Mouse (Mus musculus): ENCODE measurements at regions not wholly inside any gene's neighbourhood (a gene's known extent, or its start where the extent isn't known, plus 50 kb on each side); places are given as distances from the start of the nearest gene placed in this dataset.

DNA sequence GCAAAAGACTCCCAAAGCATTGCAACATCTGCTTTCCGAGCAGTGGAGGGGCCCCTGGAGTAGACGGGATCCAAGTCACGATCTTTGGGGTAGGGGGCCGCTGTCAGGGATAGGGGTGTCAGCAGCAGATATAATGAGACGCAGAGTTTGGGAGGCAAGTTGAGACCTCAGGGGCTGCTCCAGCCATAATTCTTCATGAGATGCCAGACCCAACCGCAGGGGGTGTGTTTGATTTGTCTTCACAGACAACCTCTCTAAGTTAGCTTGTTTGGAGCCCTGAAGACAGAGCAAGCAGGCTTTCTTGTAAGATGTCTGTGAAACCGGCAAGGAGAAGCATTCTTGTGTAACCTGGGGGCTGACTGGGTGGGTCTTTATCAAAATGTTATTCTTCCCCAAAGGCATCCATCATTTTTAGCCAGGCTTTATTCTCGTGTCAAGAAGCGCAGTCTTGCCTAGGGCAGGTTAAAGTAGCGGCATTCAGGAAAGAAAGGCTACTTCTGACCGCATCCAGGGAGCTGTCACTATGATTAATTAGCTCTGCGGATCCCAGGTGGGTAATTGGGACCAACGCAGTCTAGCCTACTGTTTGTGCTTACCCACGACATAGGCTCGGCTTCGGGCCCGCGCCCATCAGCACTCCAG, 234.6 kb downstream of the 1500009L16Rik start:
- DNase-seq: no peak
- intact Hi-C loops (cut with DNase I; ENCODE audit: low total_unique reads): no loop called here

DNA sequence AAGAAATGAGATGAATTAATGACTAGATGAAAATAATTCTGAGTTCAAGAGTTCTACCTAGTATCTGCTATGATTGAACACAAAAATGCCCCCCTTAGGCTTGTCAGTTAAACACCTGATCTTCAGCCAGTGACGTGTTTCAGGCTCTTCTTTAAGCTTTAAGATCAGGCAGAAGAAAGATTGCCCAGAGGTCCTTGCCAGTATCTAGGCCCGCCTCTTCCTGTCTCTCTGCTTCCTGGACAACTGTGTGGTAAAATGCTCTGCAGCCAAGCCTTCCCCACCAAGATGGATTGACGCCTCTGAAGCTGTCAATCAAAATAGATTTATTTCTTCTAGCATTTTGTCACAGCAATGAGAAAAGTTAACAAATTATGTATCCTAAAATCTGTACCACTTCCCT, 235.7 kb downstream of the 1500009L16Rik start:
- no peak for DNase-seq
- intact Hi-C loops (cut with DNase I; ENCODE audit: low total_unique reads): no loop called here

DNA sequence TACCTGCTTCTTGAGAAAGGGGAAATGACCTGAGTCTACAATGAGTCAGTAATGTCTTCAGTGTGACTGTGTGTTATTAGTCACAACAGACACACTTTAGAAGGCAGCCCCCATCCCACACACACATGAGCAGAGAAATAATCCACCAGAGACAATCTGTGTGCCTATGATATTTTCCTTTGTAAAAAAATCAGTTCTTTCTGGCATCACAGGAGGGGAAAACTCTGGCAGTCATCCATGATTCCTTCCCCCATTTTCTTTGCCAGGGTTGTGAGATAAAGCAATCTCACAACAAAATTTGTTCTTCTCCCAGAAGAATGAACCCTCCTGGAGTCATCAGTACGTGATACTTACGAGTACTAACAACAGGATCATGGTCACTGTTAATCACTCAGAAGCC, 236.2 kb downstream of the 1500009L16Rik start:
- no peak for DNase-seq
- intact Hi-C loops (cut with DNase I; ENCODE audit: low total_unique reads): no loop called here

DNA sequence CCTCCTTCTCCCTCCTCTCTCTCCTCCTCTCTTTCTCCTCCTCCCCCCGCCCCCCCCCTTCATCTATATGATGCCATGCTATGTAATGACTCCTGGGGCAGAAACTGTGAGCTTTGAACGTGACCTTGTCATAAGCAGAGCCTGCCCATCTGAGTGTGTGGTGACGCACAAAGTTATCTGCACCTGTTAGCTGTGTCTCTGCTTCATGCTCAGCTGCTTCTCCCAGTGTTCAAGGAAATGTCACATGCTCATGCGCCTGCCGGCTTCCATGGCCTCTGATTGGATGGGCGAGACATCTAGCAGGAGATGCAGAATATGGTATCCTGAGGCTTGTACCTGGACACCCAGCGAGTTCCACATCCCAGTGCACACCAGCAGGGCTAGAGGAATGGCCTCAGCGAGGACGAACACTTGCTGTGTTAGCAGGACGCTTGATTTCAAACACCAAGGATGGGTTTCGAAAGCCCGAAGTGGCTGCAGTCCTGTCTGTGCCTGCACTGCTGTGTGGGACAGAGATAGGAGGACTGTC, 240.6 kb downstream of the 1500009L16Rik start:
- DNase-seq: no peak
- intact Hi-C loops (cut with DNase I; ENCODE audit: low total_unique reads): no loop called here

DNA sequence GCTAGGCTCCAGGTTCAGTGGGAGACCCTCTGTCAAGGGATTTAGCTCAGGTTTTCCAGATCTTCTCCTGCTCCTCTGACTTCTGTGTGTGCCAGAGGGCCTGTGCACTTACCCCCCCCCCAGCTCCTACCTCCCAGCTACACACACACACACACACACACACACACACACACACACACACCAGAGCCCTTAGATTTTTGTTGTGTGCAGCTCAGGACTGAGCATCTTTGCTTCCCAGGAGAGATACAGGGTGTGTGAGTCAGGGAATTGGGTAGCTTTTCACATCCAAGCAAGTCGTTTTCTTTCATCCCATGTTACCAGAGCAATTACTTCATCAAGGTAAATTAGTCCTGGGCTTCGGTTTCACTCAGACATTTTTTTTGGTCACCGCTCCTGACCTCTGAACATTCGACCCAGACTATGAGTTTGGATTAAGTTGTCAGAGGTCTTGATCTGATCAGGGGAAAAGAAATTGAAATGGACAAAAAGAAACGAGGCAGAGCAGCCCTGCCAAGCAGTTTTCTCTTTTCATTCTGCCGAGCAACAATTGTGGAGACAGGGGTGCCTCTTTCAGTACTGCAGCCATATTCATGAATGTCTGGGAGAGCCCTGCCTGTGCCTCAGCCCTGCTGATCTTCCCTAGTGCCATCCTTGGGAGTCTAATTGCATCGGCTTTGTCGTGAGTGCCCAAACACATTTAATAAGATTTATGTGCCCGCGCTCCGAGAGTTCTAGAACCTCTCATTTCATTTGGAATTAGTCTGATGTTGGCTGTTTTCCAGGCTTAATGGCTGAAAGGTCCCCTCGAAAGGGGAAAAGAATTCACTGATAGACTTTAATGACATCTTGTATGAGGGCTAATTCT, 241.3 kb downstream of the 1500009L16Rik start:
- DNase-seq: no peak
- intact Hi-C loops (cut with DNase I; ENCODE audit: low total_unique reads): no loop called here

DNA sequence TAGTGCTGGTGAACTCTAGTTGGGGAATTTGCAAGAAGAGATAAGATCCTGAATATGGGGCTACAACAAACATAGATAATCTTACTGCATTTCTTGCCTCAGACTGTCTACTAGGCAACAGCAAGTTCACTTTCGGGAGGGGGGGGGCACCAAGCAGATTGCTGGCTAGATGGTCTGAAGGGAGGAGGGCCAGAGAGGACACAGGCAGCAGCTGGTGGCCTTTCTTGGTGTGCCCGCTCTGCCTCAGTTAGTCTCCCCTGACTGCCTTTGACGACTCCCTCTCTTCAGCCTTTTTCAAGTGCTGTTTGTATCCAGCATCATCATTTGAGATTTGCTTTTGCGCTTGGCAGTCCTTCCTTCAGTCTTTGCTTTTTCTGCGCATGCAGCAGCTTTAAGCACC, 242.2 kb downstream of the 1500009L16Rik start:
- DNase-seq: no peak
- intact Hi-C loops (cut with DNase I; ENCODE audit: low total_unique reads): no loop called here

DNA sequence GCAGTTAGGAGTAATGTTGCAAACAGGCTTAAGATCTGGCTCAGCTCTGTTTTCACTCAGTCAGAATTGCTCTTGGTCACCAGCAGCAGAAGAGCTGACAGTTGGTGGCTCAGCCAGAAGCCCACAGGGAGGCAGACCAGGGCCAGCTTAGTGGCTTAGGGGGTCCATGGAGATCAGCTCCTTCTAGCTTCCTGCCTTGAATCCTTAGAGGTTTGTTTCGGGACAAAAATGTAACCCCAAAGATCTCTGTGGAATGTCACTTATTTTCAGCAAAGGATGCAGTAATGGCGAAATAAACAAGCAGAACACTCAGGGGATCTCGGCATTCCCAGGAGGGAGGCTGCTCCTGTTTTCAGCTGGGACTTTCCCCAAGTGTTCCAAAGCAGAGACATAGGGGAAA, 247.8 kb downstream of the 1500009L16Rik start:
- DNase-seq: no peak

DNA sequence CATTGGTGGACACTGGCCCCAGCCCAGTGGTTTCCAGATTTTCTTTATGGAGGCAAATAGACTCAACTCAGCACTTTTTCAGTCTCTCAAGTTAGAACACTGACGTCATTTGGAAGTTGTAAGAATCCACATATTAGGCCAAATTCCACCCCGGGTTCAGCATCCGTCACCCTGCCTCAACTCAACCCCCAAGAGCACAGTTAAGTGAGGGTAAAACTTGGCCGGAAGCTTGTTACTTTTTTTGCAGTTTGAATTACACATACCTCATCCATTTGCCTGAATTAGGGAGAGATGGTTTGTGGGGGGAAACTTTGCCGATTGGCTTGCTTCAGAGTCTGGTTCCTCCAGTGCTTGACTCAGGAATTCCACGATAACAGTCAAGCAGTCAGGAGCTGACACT, 251.9 kb downstream of the 1500009L16Rik start:
- no peak for DNase-seq
- intact Hi-C loops (cut with DNase I; ENCODE audit: low total_unique reads): no loop called here

More for the DNA sequence above, 247.8 kb downstream of the 1500009L16Rik start:
- intact Hi-C loops (cut with DNase I; ENCODE audit: low total_unique reads): no loop called here

DNA sequence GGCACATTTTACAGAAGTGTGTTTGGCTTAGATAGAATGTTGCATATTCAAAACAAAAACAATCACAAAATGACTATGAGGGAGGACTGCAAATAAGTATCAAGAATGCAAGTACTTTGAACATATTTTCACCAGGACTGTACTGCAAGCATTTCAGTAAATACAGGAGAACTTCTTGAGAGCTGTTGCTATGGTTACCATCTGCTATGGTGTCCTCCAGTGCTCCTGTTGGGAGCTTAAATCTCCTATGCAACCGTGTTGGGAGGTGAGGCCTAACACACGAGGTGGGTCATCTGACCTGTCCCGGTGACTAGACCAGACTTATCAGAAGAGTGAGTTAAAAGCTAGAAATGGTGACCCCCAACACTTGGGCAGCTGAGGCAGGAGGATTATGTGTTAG, 253.9 kb downstream of the 1500009L16Rik start:
- intact Hi-C loops (cut with DNase I; ENCODE audit: low total_unique reads): no loop called here
- no peak for DNase-seq

DNA sequence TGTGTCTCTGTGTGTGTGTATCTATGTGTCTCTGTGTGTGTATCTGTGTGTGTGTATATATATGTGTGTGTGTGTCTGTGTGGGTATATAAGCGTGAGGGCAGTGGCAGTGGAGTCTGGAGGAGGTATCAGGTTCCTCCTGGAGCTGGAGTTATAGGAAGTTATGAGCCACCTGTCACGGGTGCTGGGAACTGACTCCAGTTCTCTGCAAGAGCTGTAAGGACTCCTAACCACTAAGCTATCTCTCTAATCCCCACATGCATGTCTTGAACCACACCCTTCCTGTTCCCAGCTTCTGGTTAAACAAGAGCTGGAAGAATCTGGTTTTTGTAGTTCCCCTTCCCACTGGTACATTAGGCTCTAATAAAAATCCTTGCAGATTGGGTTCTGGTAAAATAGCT, 257.3 kb downstream of the 1500009L16Rik start:
- DNase-seq: no peak
- intact Hi-C loops (cut with DNase I; ENCODE audit: low total_unique reads): no loop called here

DNA sequence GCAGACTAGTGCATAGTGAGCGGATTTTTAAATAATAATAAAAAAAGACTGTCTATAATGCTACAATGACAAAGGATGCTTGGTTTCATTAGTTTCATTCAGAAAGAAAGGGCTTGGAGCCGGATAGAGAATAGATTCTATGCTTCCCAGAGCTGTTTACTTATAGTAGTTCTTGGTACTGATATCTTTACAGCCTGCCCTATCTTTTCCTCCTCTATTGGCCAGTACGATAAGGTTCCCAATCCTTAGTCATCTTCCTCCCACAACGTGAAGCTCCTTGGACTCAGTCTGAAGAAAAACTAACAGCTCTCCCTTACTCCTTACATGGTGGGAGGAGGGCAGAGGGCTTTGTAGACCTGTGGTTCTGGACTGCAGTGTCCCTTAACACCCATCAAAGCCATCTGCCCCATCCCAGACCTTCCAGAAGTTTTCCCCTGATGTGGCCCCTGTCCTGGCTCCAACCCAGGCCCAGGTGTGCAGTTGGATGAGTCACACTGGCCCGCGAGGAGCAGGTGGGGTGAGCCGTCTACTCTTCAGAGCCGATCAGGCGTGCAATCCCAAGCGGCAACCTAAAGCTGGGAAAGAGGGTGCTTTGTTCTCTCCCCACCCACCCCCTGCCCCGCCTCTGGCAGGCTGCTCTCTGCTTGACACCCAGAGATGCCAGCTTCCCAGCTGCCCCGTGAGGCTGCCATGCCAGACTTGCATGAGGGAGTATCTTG, 262.2 kb downstream of the 1500009L16Rik start:
- intact Hi-C loops (cut with DNase I; ENCODE audit: low total_unique reads): no loop called here
- no peak for DNase-seq

DNA sequence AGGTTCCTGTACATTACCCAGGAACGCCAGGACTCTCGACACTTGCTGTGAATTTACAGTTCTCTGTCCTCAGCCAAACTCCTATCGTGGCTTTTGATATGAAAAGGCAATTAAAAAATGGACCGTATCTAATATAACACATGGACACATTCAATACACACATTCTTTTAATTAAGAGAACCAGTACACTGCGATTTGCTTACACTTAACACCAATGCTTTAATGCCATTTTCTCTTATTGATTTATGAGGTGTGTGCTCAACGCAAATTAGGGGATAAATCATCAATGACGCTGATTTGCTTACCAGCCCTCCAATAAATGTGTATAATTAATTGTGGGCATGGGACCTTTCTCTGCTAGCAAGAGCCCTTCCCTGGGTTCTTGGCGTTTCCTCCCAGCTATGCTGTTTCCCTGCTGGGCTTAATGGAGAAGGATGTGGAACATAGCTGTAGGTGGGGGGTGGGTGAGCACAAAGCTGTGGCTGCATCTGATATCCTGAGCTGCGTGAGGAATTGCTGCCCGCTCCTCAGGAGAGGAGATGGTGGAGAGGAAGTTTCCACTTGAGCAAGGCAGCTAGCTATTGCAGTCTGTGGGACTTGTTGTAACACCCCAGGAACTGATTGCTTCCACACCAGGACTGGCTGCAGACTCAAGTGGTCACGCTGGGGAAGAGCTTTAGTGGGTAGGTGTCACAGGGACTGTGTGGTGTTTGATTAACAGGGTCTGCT, 270.1 kb downstream of the 1500009L16Rik start:
- intact Hi-C loops (cut with DNase I; ENCODE audit: low total_unique reads): no loop called here
- DNase-seq: no peak

DNA sequence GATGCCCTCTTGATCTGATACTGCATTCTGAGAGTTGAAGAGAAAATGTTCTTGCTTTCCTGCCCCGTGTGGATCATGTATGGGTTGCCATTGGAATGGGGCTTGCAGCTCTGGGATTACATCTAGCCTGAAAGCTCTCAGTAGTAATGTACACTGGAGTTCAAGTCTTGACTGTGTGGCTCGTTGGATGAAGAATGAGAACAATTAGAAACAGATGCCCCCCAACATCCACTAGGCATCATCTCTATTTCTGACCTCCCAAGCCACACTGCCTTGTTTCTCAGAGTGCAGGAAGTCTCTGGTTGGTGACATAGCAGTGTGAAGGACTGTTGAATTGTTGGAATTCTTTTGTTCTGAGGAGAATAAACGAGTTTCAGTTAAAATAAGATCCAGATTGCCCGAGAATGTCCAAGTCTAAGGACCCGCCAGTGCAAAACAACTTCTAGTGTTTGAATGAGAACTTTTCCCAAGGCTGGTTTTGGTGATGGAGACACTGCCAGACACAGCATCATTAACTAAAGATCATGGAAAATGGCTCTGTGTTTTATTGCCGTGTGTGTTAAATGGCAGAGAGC, 272.4 kb downstream of the 1500009L16Rik start:
- intact Hi-C loops (cut with DNase I; ENCODE audit: low total_unique reads): no loop called here
- no peak for DNase-seq

DNA sequence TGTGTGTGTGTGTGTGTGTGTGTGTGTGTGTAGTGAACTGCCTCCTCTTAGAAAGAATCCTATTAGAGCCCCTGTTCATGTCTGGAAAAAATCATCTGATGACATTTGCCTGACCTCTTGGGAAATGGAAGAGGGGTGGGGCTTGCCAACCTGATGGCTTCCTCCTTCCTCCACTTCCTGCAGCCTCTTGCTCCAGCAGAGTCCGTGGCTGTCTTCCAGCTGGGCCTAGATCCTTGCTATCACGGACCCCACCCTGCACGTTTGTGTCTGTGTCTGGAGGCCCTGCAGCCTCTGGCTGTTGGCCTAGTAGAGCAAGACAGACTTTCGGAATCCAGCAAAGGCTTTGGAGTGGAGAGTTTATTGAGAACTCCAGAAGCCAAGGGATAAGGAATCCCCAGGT, 273.2 kb downstream of the 1500009L16Rik start:
- peak; percentile 84 for DNase-seq
- intact Hi-C loops (cut with DNase I; ENCODE audit: low total_unique reads): no loop called here

DNA sequence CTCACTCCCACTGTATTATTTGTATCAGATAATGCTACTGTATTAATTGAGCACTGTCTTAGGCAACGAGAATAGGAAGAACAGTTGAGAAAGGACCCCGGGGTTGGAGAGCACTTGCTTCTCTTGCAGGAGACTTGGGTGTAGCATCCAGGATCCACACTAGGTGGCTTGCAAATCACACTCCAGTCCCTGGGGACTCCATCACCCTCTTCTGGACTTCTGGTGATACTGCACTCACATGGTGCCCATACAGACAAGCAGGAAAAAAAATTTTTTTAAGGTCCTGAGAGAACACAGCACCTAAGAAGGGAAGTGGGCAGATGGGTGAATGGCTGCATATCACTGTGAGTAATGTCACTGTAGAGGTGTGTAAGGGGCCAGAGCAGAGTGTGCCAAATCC, 273.8 kb downstream of the 1500009L16Rik start:
- intact Hi-C loops (cut with DNase I; ENCODE audit: low total_unique reads): no loop called here

DNA sequence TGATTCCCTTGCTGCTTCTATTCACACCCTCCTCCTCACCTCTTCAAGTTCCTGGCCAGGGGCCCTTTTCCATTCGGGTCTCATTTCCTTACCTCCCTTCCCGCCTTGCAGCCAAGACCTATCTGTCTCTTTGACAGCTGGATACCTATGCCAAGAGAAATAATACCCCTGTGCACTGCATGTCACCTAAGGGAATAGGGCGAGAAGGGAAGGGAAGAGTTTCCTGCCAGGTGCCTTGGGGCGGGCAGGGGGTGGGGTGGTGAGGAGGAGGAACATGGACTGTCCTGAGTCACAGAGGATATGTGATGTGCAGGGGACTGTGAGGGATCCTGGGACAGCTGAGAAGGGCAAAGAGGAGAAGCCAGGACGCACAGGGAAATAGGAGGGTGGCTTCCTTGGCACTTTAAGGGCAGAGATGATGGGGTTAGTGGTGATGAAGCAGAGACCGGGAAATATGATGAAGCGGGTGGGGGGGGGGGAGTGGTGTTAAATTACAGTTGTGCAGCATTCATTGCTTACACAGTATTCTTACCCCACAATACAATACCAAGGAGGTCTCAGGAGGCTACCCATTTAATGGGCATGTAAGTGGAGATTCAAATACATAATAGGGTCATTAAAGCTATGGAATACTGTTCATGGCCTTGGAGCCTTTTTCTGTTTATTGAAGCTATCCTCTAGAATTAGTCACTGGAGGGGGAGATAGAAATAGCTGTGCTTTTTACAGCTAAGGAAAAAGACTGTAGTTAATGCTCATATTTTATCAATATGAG, 278.0 kb downstream of the 1500009L16Rik start:
- intact Hi-C loops (cut with DNase I; ENCODE audit: low total_unique reads): no loop called here
- no peak for DNase-seq

More for the DNA sequence above, 273.8 kb downstream of the 1500009L16Rik start:
- DNase-seq: no peak

DNA sequence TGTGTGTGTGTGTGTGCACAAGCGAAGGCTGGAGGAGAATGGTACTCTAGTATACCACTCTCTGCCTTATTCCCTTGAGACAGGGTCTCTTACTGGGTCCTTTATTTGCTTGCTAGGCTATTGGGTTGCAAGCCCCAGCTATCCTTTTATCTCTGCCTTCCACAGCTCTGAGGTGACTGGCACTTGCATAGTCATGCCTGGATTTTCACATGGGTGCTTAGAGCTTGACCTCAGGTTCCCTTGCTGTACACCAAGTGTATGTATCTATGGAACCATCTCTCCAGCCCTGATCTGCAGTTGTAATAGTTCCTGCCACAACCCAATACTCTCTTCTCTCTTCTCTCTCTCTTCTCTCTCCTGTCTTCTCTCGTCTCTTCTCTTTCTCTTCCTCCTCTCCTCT, 280.1 kb downstream of the 1500009L16Rik start:
- DNase-seq: no peak
- intact Hi-C loops (cut with DNase I; ENCODE audit: low total_unique reads): no loop called here

DNA sequence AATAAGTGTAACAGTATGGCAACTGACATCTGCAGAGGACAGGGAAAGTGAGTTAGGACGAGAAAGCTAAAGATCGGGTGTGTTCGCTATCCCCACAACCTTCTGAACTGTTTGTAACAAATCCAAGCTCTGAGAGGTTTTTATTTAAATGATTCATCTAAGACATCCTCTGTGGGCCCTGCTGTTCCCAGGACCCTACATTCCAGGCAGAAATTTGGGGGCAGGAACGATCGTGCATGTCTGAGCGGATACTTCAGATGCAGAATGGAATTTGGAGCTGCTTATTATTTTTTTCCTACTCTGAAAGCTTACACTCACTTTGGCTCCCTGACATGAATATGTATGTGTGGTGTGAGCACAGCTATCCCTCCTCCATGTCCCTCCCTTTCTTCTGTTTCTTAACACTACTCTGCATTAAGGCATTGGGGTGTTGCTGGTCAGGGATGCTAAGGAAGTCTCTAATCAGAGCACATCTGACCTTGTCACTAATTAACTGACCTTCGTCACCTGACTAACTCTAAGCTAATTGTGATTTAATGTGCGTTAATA, 281.0 kb downstream of the 1500009L16Rik start:
- intact Hi-C loops (cut with DNase I; ENCODE audit: low total_unique reads): no loop called here
- DNase-seq: no peak

Data from gastrocnemius, postnatal 14 days (tissue).